8 mouse cellular contexts compared by ENCODE assay signal in genomic region chr12:116281427-116282281, GRCm38 (mm10). TPM values are rescaled to one million over a fixed set of nuclear protein-coding genes. Genes with fewer than 3 reads are reported as not detected.
DNase-seq lines count a peak whose midpoint lies in the region; ATAC-seq and TF ChIP-seq lines count a peak whose summit lies in the region.
"Had no signal": no experiment of that assay in that cellular context is flagged by ENCODE, and none has a peak within 500 bp of the region (broad histone marks: within the 10 kb centered on the region; RNA-seq: fewer than 3 reads in every experiment).

No protein-coding gene starts in this region.

- no peaks in the 10 kb centered on the region for H3K9me3 ChIP-seq in lung, embryonic 16.5 days (ENCODE audit: control insufficient read depth, low read length)

- peak; percentile 46 for ATAC-seq in erythroid progenitor cell, adult 5-6 weeks (replicated peaks; ENCODE audit: low FRiP score, poor library complexity, severe bottlenecking)
- no peak for ATAC-seq in lung, embryonic 16.5 days (ENCODE audit: low read depth)
- ATAC-seq in neutrophil, adult 5-6 weeks (ENCODE audit: extremely low read depth, insufficient number of reproducible peaks, low FRiP score, poor library complexity, severe bottlenecking), result peak; percentile 7; the same call in 1 of the 2 replicates

- H3K4me1 ChIP-seq in bone marrow, adult 2 months (ENCODE audit: control insufficient read depth, insufficient read depth, low read length), result no peaks in the 10 kb centered on the region
- peaks cover 6% of the 10 kb centered on the region for H3K4me1 ChIP-seq in lung, embryonic 16.5 days (replicated peaks; ENCODE audit: control insufficient read depth, insufficient read depth, low read length)

- intact Hi-C loops in heart, postnatal 25 days (cut with DNase I), result loop anchor here (5.0 kb wide), 2 partner anchors 46 to 121 kb away; no protein-coding TSS in a partner anchor

- TF ChIP-seq POLR2A in bone marrow, adult 2 months (IDR thresholded peaks at IDR 0.05; ENCODE audit: borderline replicate concordance, control insufficient read depth, low read depth, low read length), result no peak

- peak overlapping the region; percentile 99 for H3K27ac ChIP-seq in bone marrow, adult 2 months (ENCODE audit: control insufficient read depth, insufficient read depth, low read depth, low read length, poor library complexity)
- H3K27ac ChIP-seq in lung, embryonic 16.5 days (ENCODE audit: low read length), result peak overlapping the region; percentile 99

- no peak for TF ChIP-seq CTCF in bone marrow, adult 2 months (IDR thresholded peaks at IDR 0.05; ENCODE audit: control insufficient read depth, insufficient read depth, low read length)

- WGBS in bone marrow, adult 2 months, result under 1% methylated on average over 55 of the region's 55 CpGs
- WGBS in lung, embryonic 16.5 days, result under 1% methylated on average over 55 of the region's 55 CpGs

- H3K4me3 ChIP-seq in bone marrow, adult 2 months (replicated peaks; ENCODE audit: control insufficient read depth, low read depth, low read length), result peak overlapping the region; percentile 90
- peak overlapping the region; percentile 100 for H3K4me3 ChIP-seq in lung, embryonic 16.5 days (ENCODE audit: low read length)

- peak overlapping the region; percentile 99 for H3K9ac ChIP-seq in lung, embryonic 16.5 days (ENCODE audit: low read length)

- H3K36me3 ChIP-seq in lung, embryonic 16.5 days (ENCODE audit: control insufficient read depth, insufficient read depth, low read length), result no peaks in the 10 kb centered on the region

- DNase-seq in MEL-GATA-1-ER (ENCODE audit: extremely low read depth, low read depth), result peak; percentile 66
- peak; percentile 20 for DNase-seq in heart, postnatal 25 days (ENCODE audit: low spot score)
- DNase-seq in layer of hippocampus, adult 8-10 months (ENCODE audit: low spot score in 2 of 2), result peak; percentile 18 to 26

- peak overlapping the region; percentile 89 for H3K4me2 ChIP-seq in lung, embryonic 16.5 days (ENCODE audit: low read depth, low read length)

- no peaks in the 10 kb centered on the region for H3K27me3 ChIP-seq in lung, embryonic 16.5 days (ENCODE audit: control insufficient read depth, insufficient read depth, low read depth, low read length)

RNA-seq across cellular contexts. Expression of gene Esyt2, which starts 0.7 kb away (rescaled TPM):
- 13.0 and 15.1 TPM in 2 replicates for polyA plus RNA-seq in bone marrow, adult 2 months (2011; ENCODE audit: insufficient read depth, insufficient read length, low replicate concordance, missing spikeins)
- 120 and 140 TPM in 2 replicates for total RNA-seq in erythroid progenitor cell, adult 5-6 weeks (2015; ENCODE audit: low replicate concordance)
- 117 and 161 TPM in 2 replicates for total RNA-seq in erythroid progenitor cell, adult 5-6 weeks (2017; ENCODE audit: low replicate concordance)
- 10 to 100 TPM; 25.3 to 30.4 TPM for total RNA-seq in heart, postnatal 25 days (2021)
- 10 to 100 TPM; 56.7 to 82.0 (median 65.6) TPM for total RNA-seq in layer of hippocampus, adult 8-10 months (2022)
- polyA plus RNA-seq in lung, embryonic 16.5 days (2015; fragmentation: Nextera tagmentation; extraction: Ambion mirVana), result 18.6 and 20.3 TPM in 2 replicates
- total RNA-seq in neutrophil, adult 5-6 weeks (2017), result 101 and 115 TPM in 2 replicates

RNA-seq across cellular contexts. Expression of gene Gm11027, which starts 6.5 kb away (rescaled TPM):
- polyA plus RNA-seq in bone marrow, adult 2 months (2011; ENCODE audit: insufficient read depth, insufficient read length, low replicate concordance, missing spikeins), result not detected in 2 replicates
- not detected in 2 replicates for total RNA-seq in erythroid progenitor cell, adult 5-6 weeks (2015; ENCODE audit: low replicate concordance)
- not detected in 2 replicates for total RNA-seq in erythroid progenitor cell, adult 5-6 weeks (2017; ENCODE audit: low replicate concordance)
- not detected for total RNA-seq in heart, postnatal 25 days (2021)
- total RNA-seq in layer of hippocampus, adult 8-10 months (2022), result not detected
- not detected in 2 replicates for polyA plus RNA-seq in lung, embryonic 16.5 days (2015; fragmentation: Nextera tagmentation; extraction: Ambion mirVana)
- total RNA-seq in neutrophil, adult 5-6 weeks (2017), result not detected in 2 replicates
- total RNA-seq: layer of hippocampus, postnatal 36 days had no signal

RNA-seq across cellular contexts. Expression of gene Wdr60, which starts 18.8 kb away (rescaled TPM):
- 5.2 and 6.3 TPM in 2 replicates for polyA plus RNA-seq in bone marrow, adult 2 months (2011; ENCODE audit: insufficient read depth, insufficient read length, low replicate concordance, missing spikeins)
- total RNA-seq in erythroid progenitor cell, adult 5-6 weeks (2015; ENCODE audit: low replicate concordance), result 5.0 and 6.8 TPM in 2 replicates
- 1.9 and 2.6 TPM in 2 replicates for total RNA-seq in erythroid progenitor cell, adult 5-6 weeks (2017; ENCODE audit: low replicate concordance)
- total RNA-seq in heart, postnatal 25 days (2021), result 1 to 10 TPM; 1.6 to 2.3 TPM
- total RNA-seq in layer of hippocampus, adult 8-10 months (2022), result 10 to 100 TPM; 15.1 to 22.2 (median 19.8) TPM
- 18.7 and 19.7 TPM in 2 replicates for polyA plus RNA-seq in lung, embryonic 16.5 days (2015; fragmentation: Nextera tagmentation; extraction: Ambion mirVana)
- 0.74 and 1.6 TPM in 2 replicates for total RNA-seq in neutrophil, adult 5-6 weeks (2017)
